Mouse (Mus musculus): ENCODE data around the gene Lmnb2.

The Lmnb2 gene

GRCm38 (mm10) chr10:80928586-80929298, 10.7 kb upstream of the Lmnb2 start:
- peak; percentile 86 to 90 for DNase-seq

DNA sequence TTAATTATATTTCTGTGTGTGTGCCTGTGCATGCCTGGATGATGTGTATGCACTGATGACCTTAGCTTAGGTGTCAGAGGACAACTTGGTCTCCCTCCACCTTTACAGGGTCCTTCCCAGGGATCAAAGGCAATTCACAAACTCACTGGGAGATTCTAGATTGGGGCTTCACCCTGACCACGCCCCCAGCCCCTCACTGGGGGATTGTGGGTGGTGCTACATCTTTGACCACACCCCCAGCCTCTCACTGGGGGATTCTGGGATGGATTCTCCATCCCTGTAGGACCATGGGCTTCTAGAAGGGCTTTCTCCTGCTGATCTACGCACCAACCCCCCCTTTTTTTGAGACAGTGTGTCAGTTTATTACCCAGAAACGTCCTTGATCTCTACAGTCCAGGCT, 7.4 kb upstream of the Lmnb2 start:
- DNase-seq = no peak

GRCm38 (mm10) chr10:80921923-80922322, 3.9 kb upstream of the Lmnb2 start:
- DNase-seq = no peak

DNA sequence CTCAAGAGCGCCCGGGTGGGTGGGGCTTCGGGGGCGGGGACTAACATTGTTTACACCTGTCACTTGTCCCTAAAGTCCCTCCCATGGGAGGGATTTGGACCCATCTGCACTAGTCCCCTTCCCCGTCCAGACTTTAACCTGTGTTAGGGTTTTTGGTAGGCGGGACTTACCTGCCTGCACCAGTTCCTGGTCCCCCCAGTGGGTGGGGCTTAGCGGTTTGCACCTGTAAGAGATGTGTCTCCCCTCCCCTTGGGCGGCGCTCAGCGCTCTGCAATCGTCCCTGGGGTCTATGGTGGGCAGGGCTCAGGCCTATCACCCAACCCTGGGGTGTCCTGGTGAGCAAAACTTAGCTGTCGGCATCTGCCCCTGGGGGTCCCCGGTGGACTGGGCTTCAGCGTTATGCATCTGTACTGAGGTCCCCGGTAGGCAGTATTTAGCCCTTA, 688 bp downstream of the Lmnb2 start:
- DNase-seq = peak in 1 of 2 experiments; percentile 71

- no peak for DNase-seq
These were observed 2.3 kb downstream of the Lmnb2 start for GRCm38 (mm10) chr10:80915736-80916135.

DNA sequence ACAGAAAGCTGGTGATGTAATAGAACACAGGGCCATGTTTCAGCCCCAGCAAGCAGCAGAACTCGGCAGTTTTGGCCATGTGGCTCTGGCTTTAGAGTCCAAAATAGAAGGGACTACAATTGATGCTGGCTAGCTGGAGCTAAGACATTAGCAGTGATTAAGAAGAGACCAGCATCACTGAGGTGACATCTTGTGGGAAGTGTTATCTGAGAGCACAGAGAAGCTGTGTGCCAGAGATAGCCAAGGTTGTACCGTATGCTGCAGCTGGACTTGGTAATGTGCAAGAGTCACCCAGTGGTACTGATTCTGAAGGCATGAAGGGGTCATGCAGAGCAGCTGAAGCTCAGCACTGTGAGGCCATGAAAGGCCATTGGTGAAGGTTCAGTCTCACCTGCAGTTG, 2.8 kb downstream of the Lmnb2 start:
- no peak for DNase-seq

DNA sequence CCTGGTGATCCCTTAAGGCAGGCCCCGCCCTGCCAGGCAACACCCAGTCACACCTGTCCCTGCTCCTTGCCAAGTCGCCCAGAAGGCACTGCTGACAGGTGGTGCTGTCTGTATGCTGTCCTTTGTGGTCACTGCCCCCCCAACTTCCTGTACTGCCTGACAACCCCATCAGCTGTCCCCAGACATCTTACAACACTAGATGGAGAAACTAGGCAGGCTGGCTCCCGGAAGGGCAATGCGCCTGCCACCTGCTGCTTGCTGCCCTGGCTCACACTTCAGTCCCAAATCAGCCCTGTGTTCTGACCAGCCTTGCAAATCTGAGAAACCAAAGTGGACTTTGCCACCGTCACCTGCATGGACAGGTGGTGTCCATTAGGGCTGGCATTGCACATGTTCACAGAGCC, 3.8 kb downstream of the Lmnb2 start:
- DNase-seq = no peak

DNA sequence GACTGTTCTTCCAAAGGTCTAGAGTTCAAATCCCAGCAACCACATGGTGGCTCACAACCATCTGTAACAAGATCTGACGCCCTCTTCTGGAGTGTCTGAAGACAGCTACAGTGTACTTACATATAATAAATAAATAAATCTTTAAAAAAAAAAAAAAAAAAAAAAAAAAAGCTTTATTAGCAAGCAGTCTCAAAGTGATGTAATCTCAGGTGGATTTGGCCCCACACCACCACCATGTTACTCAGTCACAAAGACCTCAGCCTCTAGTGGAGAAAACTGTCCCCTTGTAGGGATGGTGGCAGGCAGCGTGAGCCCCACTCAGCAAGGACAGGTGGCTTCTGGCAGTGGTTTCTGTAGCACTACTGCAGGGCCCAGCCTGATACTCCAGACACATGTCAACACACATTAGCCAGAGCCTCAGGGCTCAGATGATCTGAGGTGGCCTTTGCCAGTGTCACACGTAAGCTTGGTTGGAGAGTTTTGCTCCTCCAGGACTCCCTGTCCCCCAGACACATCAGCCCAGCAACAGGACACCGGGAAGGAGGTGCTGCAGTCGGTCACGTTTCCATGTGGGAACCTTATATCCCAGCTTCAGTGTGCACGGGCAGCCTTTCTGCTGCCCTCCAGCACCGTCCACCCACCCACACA, 4.6 kb downstream of the Lmnb2 start:
- no peak for DNase-seq

DNA sequence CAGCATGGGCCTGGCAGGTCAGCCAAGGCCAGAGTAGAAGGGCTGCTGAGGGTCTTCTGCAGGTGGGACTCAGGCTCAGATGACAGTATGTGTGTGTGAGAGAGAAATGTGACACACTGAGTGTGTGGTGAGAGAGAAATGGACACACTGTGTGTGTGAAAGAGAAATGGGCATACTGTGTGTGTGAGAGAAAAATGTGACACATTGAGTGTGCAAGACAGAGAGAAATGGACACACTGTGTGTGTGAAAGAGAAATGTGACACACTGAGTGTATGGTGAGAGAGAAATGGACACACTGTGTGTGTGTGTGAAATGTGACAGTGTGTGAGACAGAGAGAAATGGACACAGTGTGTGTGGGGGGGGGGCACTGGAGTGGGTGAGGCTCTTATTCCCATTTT, 6.2 kb downstream of the Lmnb2 start:
- no peak for DNase-seq

- DNase-seq = no peak
These were observed 6.7 kb downstream of the Lmnb2 start for GRCm38 (mm10) chr10:80911354-80911753.

GRCm38 (mm10) chr10:80909375-80910162, 8.5 kb downstream of the Lmnb2 start:
- DNase-seq = no peak

DNA sequence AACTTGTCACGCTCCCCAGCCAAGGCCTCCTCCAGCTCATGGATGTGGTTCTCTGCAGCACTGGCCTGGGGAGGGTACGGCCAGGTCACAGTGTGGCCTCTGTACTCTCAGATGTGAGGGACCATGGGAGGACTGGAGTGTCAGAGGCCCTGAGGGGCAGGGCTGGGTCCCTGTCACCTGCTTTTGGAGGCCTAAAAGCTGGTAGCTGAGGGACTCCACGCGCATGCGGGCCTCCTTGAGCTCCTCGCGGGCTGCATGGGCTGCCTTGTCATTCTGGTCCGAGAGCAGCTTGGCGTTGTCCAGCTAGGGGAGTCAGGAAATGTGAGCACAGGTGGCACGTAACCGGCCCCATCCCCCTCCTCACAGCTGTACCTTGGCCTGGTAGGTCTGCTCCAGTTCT, 13.3 kb downstream of the Lmnb2 start:
- no peak for DNase-seq

DNA sequence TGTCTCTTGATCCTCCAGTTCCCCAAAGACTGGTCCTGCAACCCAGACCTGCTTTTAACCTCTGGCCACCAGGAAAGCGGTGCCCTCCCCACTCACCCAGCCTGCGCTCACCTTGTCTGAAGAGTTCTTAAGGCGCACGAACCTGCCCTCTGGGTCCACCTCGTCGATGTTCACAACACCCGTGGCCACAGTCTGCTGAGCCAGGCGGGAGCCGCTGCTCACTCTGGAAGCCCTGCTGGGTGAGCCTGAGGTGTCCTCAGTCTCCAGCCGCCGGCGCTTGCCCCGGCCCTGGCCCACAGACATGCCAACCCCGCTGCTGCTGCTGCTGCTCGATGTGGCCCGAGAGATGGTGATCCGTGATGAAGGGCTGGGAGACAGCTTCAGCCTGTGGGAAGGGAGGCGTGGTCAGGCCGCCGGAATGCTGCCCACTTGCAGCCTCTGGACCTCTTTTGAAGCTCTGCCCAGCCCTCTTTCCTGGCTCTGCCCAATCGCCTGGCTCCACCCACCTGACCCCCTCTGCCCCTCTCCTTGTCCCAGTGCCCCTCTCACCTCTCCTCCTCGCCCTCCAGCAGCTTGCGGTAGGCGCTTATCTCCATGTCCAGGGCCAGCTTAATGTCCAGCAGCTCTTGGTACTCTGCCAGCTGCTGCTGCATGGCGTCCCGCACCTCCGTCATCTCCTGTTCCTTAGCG, 13.9 kb downstream of the Lmnb2 start:
- DNase-seq = peak in 1 of 2 experiments; percentile 18

DNA sequence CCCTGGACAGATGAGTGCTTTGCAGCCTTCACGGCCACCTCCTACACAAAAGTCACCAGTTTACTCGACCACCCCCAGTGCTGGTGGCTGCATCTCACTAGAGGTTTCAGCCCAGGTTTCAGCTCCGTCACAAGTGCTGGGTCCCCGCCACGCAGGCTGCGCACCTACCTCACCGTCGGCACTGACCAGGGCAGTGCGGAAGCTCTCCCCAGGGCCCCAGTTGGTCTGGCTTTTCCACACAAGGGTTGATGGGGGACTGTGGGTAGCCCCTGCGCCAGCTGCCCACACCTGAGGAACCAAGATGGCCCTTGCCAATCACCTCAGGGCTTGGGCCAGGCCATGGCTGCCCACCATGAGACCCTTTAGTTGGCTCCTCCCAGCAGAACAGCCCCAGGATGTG, 14.8 kb downstream of the Lmnb2 start:
- no peak for DNase-seq

DNA sequence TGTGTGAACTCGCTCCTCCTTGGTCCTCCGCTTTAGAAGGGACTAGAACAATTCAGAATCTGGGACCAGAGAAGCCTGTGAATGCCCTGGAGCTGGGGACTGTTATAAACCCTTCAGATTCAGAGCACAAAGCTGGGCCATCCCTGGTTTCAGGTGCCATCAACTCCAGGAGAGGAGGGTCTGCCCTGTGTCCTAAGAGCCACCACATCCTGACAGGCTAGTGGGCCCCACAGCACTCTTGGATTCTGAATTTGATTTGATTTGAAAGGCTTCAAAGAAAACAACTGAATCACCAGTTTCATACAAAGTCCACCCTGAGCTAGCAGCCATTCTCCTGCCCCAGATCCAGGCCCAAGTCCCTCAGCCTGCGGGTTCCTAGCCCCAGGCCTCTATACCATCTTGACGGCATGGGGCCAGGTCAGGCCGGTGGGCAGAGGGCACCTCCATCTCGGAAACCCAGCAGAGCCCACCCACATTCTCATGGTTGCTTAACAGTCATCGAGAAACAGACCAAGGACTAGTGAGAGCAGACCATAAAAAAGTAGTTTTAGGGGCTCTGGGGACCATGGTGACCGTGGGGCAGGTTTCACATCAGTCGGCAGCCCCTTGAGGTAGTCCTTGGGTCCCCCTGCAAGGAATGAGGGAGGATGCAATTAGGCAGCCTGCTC, 15.6 kb downstream of the Lmnb2 start:
- DNase-seq = no peak

DNA sequence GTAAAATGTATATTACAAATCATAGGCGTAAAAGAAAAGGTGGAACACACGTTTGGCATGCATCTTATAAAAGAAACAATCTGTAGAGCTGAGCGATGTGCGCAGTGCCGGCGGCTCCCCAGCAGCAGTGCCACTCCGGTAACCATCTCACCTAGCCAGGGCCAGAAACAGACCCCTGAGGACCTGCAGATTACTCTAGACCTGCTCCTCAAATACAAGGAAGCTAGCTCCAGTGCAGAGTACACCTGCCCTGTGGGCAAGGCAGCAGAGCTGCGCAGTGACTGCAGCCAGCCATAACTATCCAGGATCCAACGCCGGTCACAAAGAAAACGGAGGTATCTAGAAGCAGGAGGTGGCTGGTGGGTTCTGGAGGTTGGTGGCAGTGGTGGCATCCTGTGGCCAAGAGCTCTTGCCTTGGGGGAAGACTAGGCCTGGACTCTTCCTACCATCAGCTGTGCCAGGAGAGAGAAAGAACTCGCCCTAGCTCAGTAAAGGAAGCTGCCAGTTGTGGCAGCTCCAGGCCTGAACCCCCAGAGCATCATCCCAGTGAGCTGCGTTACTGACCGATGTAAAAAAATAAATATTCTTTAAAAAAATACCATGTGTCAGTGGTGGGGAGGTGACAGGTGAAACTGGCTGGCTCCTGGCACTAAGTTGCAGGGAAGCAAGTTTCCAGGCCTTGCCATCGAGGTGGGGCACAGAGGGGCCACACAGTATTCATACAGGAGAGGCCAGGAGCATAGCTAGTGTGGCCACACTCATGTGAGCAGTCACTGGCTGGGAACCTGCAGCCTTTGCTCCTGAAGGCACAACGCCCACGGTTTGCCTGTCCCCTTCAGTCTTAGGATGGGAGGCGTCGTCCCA, 16.4 kb downstream of the Lmnb2 start:
- peak in 1 of 2 experiments; percentile 34 for DNase-seq

DNA sequence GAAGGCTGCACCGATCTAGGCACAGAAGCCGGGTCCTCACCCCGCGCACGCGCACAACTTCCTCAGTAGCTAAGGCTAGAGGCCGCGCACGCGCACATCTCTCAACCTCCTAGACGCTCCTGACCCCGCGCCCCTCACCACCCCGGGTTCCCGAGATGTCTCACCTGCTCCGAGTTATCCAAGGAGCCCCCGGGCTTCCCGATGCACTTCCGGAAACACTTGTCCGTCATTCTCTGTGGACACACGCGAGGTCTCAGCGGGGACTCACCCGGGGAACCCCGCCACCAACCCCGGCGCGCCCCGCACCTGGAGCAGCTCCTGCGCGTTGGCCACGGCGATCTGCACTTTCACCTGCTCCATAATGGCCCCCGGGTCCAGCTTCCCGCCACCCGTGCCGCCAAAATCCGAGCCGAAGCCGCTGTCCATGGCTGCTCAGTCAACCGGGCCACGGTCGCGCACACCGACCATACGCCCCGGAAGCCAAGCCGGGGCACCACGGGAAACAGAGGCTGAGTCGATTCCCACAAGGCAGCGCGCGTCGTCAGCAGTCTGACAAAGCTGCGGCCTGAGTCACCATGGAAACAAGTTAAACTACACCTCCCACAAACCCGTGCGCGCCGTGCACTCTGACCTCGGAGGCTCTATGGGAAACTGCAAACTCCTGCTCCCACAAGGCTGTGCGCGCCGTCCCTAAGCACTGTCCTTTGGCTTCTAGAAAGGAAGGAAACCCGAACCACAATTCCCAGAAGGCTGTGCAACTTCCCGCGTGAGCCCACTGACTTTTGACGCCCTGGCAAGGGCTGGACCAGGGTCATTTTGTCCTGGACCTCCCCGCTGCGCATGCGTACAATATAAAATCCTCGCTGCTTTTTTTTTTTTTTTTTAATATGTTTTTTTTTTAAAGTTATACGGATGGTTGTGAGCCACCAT, 17.5 kb downstream of the Lmnb2 start, which contains the start of gene Timm13:
TSS of gene Timm13 (minus strand) at position 652 of the 930 bp plus-strand sequence.
- peak; percentile 99 to 100 for DNase-seq

DNA sequence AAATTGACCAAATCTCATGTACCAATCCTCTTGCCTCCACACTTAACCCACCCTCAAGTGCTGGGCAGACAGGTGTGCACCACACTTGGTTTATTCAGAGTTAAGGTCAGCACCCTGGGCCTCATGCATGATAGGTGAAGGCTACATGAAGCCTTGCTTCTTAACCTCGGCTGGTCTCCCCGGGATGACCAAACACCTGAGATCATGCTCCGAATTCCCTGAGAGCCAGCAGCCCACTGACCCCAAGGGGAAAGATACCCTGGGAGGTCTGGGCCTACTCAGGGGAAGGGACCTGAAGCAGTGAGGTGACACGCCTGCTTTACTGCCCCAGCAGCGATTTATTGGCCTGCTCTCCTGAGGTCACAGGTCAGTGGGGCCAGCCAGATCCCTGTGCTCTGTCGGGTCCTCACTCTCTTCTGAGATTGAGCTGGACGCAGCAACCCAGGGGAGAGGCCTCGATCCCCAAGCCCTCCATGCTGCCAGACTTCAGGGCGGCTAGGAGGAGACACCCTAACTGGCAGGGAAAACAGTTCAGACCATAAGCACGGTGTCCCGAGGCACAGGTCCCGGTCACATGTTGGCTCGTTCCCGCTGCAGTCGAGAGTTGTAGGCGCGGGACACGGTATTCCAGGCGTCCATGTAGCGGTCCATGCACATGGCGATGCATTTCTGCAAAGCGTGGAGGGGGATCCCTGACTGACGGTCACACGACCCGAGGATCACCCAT, 18.3 kb downstream of the Lmnb2 start:
- no peak for DNase-seq

DNA sequence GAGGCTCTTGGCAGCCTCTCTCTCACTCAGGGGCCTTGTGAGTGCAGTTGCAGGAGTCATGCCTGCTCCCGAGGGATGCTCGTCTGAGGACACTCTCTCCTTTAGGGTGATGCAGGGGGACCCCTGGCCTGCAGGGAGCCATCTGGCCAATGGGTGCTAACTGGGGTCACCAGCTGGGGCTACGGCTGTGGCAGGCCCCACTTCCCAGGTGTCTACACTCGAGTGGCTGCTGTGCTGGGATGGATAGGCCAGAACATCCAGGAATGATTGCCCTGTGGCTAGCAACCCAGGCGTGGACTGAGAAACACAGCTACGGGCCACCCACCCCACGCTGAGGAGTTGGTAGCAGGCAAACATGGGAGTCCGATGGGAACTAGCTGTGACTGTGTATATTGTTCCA, 19.0 kb downstream of the Lmnb2 start:
- peak in 1 of 2 experiments; percentile 15 for DNase-seq

Measured in kidney, adult 8-10 months (tissue).